Mouse (Mus musculus) neural tube, embryonic 15.5 days (tissue): ENCODE results near the gene H2-M3. TPM values are rescaled to one million over a fixed set of nuclear protein-coding genes. Genes with fewer than 3 reads are reported as not detected.

Source experiments
- ATAC-seq: fragments of 200-750 bp; cut with Nextera tagmentation; 2 replicates; pipeline ENCODE4 v1.8.0; 2017; ENCODE audit warnings: mild to moderate bottlenecking, moderate TSS enrichment, moderate library complexity; ENCODE audit not compliant: low FRiP score
- H3K27ac ChIP-seq: fragments of 300-500 bp; sonication (generic); replicated peaks from 2 replicates; pipeline ENCODE4 v1.5.1; 2015; ENCODE audit warnings: mild to moderate bottlenecking, inconsistent platforms
- H3K27me3 ChIP-seq: fragments of 300-500 bp; sonication (generic); replicated peaks from 2 replicates; pipeline ENCODE4 v1.6.1; 2015; ENCODE audit warnings: inconsistent platforms
- H3K36me3 ChIP-seq: fragments of 300-500 bp; sonication (generic); 2 replicates; pipeline ENCODE4 v1.6.1; 2015; ENCODE audit warnings: inconsistent platforms
- H3K4me1 ChIP-seq: fragments of 300-500 bp; sonication (generic); 2 replicates; pipeline ENCODE4 v1.6.1; 2015; ENCODE audit warnings: inconsistent platforms
- H3K4me2 ChIP-seq: fragments of 300-500 bp; sonication (generic); 2 replicates; pipeline ENCODE4 v1.6.1; 2015; ENCODE audit warnings: inconsistent platforms, mild to moderate bottlenecking, moderate library complexity
- H3K4me3 ChIP-seq: fragments of 300-500 bp; sonication (generic); replicated peaks from 2 replicates; pipeline ENCODE4 v1.5.1; 2015; ENCODE audit warnings: mild to moderate bottlenecking, inconsistent platforms
- H3K9ac ChIP-seq: fragments of 300-500 bp; sonication (generic); replicated peaks from 2 replicates; pipeline ENCODE4 v1.6.1; 2015; ENCODE audit warnings: mild to moderate bottlenecking, inconsistent platforms
- H3K9me3 ChIP-seq: fragments of 300-500 bp; sonication (generic); replicated peaks from 2 replicates; pipeline ENCODE4 v1.6.1; 2016; ENCODE audit warnings: inconsistent platforms
- WGBS: fragments of 180-500 bp; shearing (Covaris S2); methylation state at CpG from one replicate; pipeline ENCODE4 v1.1.7; 2015; ENCODE audit warnings: mixed read lengths; 5-methylcytosine and 5-hydroxymethylcytosine counted together
- polyA plus RNA-seq: library from polyadenylated mRNA; unstranded; fragments of >200 nt; fragmentation: Nextera tagmentation; extraction: Ambion mirVana; gene quantifications from 2 replicates; pipeline ENCODE4 v1.2.1, GENCODE M21; 2015

Gene H2-M3
- polyA plus RNA-seq, 1 experiment from 2014 or later = 1.7 TPM

DNA sequence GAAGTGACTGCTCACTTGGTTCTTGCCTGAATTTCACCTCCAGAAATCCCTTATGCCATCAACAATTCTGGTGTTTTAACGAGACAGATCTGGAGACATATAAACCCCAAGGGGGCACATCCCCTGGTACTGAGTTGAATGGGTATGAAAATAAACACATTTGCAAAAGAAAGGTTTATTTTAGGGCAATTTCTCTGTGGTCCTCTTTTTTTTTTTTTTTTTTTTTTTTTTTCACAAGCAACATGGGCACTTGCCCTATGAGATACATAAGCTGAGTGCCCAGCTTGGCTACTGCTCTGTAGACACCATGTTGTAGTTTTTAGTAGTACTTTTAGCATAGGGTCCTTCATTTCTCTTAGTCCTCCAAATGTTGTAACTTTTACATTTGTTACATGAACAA lies 13.3 kb downstream of the H2-M3 start, which contains the start of gene Olfr99:
Gene Olfr99, minus strand, starts transcription at position 101 of the 400 bp plus-strand sequence.
- H3K4me3 ChIP-seq = no peak within 1 kb of the TSS
- H3K4me2 ChIP-seq = no peak within 1 kb of the TSS
- WGBS = 74% methylated on average over 1 of the region's 1 CpGs
- no peak within 1 kb of the TSS for H3K27ac ChIP-seq
- no peak within 1 kb of the TSS for H3K9ac ChIP-seq
- no peaks in the 10 kb centered on the region for H3K9me3 ChIP-seq
- no peaks in the 10 kb centered on the region for H3K36me3 ChIP-seq
- no peaks in the 10 kb centered on the region for H3K27me3 ChIP-seq
- no peaks in the 10 kb centered on the region for H3K4me1 ChIP-seq
- ATAC-seq = no peak

- no peaks in the 10 kb centered on the region for H3K27me3 ChIP-seq
- no peak within 1 kb of the TSS for H3K4me3 ChIP-seq
- ATAC-seq = no peak
- no peak within 1 kb of the TSS for H3K27ac ChIP-seq
- WGBS = 82% methylated on average over 4 of the region's 4 CpGs
- H3K4me2 ChIP-seq = no peak within 1 kb of the TSS
- no peaks in the 10 kb centered on the region for H3K9me3 ChIP-seq
- no peak within 1 kb of the TSS for H3K9ac ChIP-seq
- H3K36me3 ChIP-seq = no peaks in the 10 kb centered on the region
- H3K4me1 ChIP-seq = no peaks in the 10 kb centered on the region
Measured at GRCm38 (mm10) chr17:37304213-37304612, 34.2 kb downstream of the H2-M3 start, which contains the start of gene Olfr101. Gene Olfr101 (minus strand): TSS chr17:37304313.

GRCm38 (mm10) chr17:37308483-37308882 lies 38.5 kb downstream of the H2-M3 start:
- H3K4me1 ChIP-seq = no peaks in the 10 kb centered on the region
- no peak overlapping the region for H3K4me2 ChIP-seq
- H3K4me3 ChIP-seq = no peak overlapping the region
- WGBS = 44% methylated on average over 4 of the region's 4 CpGs
- no peak overlapping the region for H3K9ac ChIP-seq
- ATAC-seq = no peak
- H3K9me3 ChIP-seq = no peaks in the 10 kb centered on the region
- no peaks in the 10 kb centered on the region for H3K27me3 ChIP-seq
- H3K27ac ChIP-seq = no peak overlapping the region
- no peaks in the 10 kb centered on the region for H3K36me3 ChIP-seq

DNA sequence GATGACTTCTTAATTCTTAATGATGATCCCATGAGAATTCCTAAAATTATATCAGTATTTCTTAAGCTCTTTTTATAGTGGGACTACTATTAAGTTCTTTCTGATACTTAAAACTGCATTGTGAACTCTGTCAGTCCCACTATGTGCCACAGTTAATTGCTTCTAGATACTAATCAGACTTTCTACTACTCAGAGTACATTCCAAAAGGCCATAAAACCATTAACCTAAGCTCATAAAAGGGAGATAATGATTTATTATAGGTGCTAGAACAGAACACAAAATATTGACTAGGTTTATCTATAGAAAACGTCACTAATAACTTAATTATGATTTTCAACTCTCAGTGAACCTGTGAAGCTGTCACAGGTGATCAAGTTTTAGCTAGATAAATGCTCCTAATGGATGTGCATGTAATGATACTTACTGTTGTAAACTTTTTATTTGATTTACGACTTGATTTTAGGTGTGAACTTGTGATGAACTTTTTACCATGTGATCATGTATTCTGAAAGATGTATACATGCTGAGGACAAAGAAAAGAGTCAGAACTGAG lies 40.2 kb downstream of the H2-M3 start:
- 51% methylated on average over 2 of the region's 2 CpGs for WGBS

DNA sequence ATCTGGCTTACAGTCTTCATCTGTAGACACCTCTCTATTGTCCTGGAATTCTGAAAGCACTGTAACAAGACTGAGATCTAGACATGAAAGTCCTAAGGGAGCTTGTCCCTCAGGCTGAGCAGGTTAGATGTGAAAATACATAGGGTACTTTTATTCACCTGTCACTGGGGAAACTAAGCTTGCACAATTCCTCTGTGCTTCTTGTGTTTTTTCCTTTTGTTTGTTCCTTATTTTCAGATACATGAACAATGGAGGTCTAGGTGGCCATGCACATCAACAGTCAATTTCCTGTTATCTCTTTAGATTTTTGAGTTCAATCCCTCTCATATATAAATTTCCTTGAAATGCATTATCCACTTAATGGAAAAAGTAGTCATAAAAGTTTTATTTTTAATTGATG lies 46.9 kb downstream of the H2-M3 start, which contains the start of gene Olfr102:
Gene Olfr102, minus strand, starts transcription at position 101 of the 400 bp plus-strand sequence.
- Histone ChIP-seq H3K4me3 (no peak within 1 kb of the TSS), H3K4me1 (no peaks in the 10 kb centered on the region), H3K9me3 (no peaks in the 10 kb centered on the region), H3K9ac (no peak within 1 kb of the TSS), H3K36me3 (no peaks in the 10 kb centered on the region), H3K27ac (no peak within 1 kb of the TSS), H3K27me3 (no peaks in the 10 kb centered on the region), H3K4me2 (no peak within 1 kb of the TSS)
- no peak for ATAC-seq

More for the DNA sequence above, 40.2 kb downstream of the H2-M3 start:
- no peaks in the 10 kb centered on the region for H3K27me3 ChIP-seq
- H3K4me3 ChIP-seq = no peak overlapping the region
- no peaks in the 10 kb centered on the region for H3K36me3 ChIP-seq
- no peak overlapping the region for H3K27ac ChIP-seq
- no peak overlapping the region for H3K9ac ChIP-seq
- ATAC-seq = no peak
- H3K9me3 ChIP-seq = no peaks in the 10 kb centered on the region
- no peaks in the 10 kb centered on the region for H3K4me1 ChIP-seq
- H3K4me2 ChIP-seq = no peak overlapping the region

Other genes with a start within 250 kb of the H2-M3 start
- gene Mog, start 246.8 kb upstream of the H2-M3 start, polyA plus RNA-seq = 1.5 and 2.0 TPM in 2 replicates
- 77.9 and 90.1 TPM in 2 replicates for gene Gabbr1, start 224.3 kb upstream of the H2-M3 start, polyA plus RNA-seq
- gene Olfr90, start 181.7 kb upstream of the H2-M3 start, polyA plus RNA-seq = 0.06 TPM in 1 of 2 replicates, not detected in the other
- gene Olfr91, start 171.9 kb upstream of the H2-M3 start, polyA plus RNA-seq = not detected in 2 replicates
- not detected in 2 replicates for gene Olfr92, start 150.1 kb upstream of the H2-M3 start, polyA plus RNA-seq
- gene Olfr93, start 108.7 kb upstream of the H2-M3 start, polyA plus RNA-seq = not detected in 2 replicates
- 3.8 TPM in 1 of 2 replicates, not detected in the other for gene Ubd, start 76.3 kb upstream of the H2-M3 start, polyA plus RNA-seq
- 0.14 and 0.19 TPM in 2 replicates for gene Olfr94, start 69.2 kb upstream of the H2-M3 start, polyA plus RNA-seq
- 0.04 TPM in 1 of 2 replicates, not detected in the other for gene Olfr95, start 57.1 kb upstream of the H2-M3 start, polyA plus RNA-seq
- not detected in 2 replicates for gene Olfr96, start 50.1 kb upstream of the H2-M3 start, polyA plus RNA-seq
- gene Olfr97, start 32.9 kb upstream of the H2-M3 start, polyA plus RNA-seq = not detected in 2 replicates
- gene Olfr98, start 6.5 kb upstream of the H2-M3 start, polyA plus RNA-seq = not detected in 2 replicates
- gene Olfr99, start 13.2 kb downstream of the H2-M3 start, polyA plus RNA-seq = not detected in 2 replicates
- not detected in 2 replicates for gene Olfr101, start 34.1 kb downstream of the H2-M3 start, polyA plus RNA-seq
- gene Olfr102, start 46.8 kb downstream of the H2-M3 start, polyA plus RNA-seq = not detected in 2 replicates
- gene Olfr103, start 69.5 kb downstream of the H2-M3 start, polyA plus RNA-seq = not detected in 2 replicates
- gene Olfr104-ps, start 89.4 kb downstream of the H2-M3 start, polyA plus RNA-seq = not detected in 2 replicates
- not detected in 2 replicates for gene Olfr105-ps, start 108.8 kb downstream of the H2-M3 start, polyA plus RNA-seq
- gene Olfr106-ps, start 120.2 kb downstream of the H2-M3 start, polyA plus RNA-seq = not detected in 2 replicates
- 0.04 TPM in 1 of 2 replicates, not detected in the other for gene Olfr107, start 129.0 kb downstream of the H2-M3 start, polyA plus RNA-seq
- gene Olfr108, start 175.3 kb downstream of the H2-M3 start, polyA plus RNA-seq = not detected in 2 replicates
- gene Olfr109, start 188.7 kb downstream of the H2-M3 start, polyA plus RNA-seq = not detected in 2 replicates
- 0.73 TPM in 1 of 2 replicates, not detected in the other for gene H2-M2, start 213.3 kb downstream of the H2-M3 start, polyA plus RNA-seq
- not detected in 2 replicates for gene Olfr110, start 222.2 kb downstream of the H2-M3 start, polyA plus RNA-seq
- gene Olfr111, start 237.8 kb downstream of the H2-M3 start, polyA plus RNA-seq = not detected in 2 replicates